Mouse (Mus musculus): ENCODE data around the gene 2210016L21Rik. TPM values are rescaled to one million over a fixed set of nuclear protein-coding genes. Genes with fewer than 3 reads are reported as not detected.

Gene 2210016L21Rik
- polyA plus RNA-seq, 1 experiment, result 17.9 TPM

DNA sequence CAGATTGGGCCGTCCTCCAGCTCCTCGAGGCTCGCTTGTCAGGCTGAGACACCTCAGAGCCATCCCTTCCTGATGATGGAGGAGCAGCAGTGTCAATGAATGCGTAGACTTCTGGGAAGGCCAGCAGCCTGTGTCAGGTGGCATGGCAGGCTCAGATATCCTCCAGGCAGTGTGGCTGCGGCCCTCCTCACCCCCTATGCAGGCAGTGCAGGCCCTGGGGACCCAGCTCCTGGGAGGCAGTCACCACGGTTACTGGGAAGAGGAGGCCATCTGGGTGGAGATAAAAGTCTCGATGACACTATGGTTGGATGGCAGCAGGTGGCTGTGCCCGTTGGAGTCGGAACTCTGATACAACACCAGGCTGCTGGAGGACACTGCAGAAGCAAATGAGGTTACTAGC is 7.9 kb downstream of the 2210016L21Rik start:
- WGBS, result 88% methylated on average over 9 of the region's 9 CpGs
- TF ChIP-seq CTCF (IDR thresholded peaks at IDR 0.05; ENCODE audit: extremely low read depth, insufficient read depth, insufficient read length, insufficient replicate concordance) (no peak), POLR2A (IDR thresholded peaks at IDR 0.05; ENCODE audit: low read depth, low read length) (no peak)

DNA sequence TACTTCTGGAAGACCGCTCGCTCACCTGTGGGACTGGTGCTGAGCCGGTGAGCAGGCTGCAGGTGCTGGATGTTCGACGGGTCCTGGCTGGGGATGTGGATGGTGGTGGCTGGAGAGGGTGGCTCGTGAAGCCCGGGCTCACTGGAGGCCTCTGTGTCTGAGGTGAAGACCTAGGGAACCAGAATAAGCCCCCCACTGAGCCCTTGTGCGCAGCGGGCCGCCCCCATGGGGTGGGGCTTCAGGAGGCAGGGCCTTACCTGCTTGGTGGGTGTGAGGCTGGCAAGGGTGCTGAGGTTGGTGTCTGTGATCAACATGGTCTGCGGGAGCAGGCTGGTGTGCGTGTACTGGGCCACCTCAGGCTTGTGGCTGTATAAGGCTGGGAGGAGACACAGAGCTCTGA is 8.7 kb downstream of the 2210016L21Rik start:
- H3K27me3 ChIP-seq (ENCODE audit: control insufficient read depth, insufficient read depth, low read length), result no peaks in the 10 kb centered on the region
- no peak overlapping the region for H3K27ac ChIP-seq (ENCODE audit: insufficient read depth, low read length)
- 88% methylated on average over 12 of the region's 12 CpGs for WGBS
- TF ChIP-seq POLR2A (IDR thresholded peaks at IDR 0.05; ENCODE audit: low read depth, low read length) (no peak), CTCF (IDR thresholded peaks at IDR 0.05; ENCODE audit: extremely low read depth, insufficient read depth, insufficient read length, insufficient replicate concordance) (no peak)
- DNase-seq (ENCODE audit: low read depth in 1 of 2, low spot score in 2 of 2), result no peak
- H3K36me3 ChIP-seq (ENCODE audit: control insufficient read depth, insufficient read depth, low read length), result peaks cover 32% of the 10 kb centered on the region
- H3K4me3 ChIP-seq (ENCODE audit: extremely low read depth, insufficient read depth, insufficient read length), result no peak overlapping the region
- H3K4me1 ChIP-seq (ENCODE audit: control insufficient read depth, insufficient read depth, insufficient read length), result no peaks in the 10 kb centered on the region

More for the DNA sequence above, 7.9 kb downstream of the 2210016L21Rik start:
- Histone ChIP-seq H3K4me3 (ENCODE audit: extremely low read depth, insufficient read depth, insufficient read length) (no peak overlapping the region), H3K4me1 (ENCODE audit: control insufficient read depth, insufficient read depth, insufficient read length) (no peaks in the 10 kb centered on the region), H3K27ac (ENCODE audit: insufficient read depth, low read length) (no peak overlapping the region), H3K36me3 (ENCODE audit: control insufficient read depth, insufficient read depth, low read length) (peaks cover 34% of the 10 kb centered on the region), H3K27me3 (ENCODE audit: control insufficient read depth, insufficient read depth, low read length) (no peaks in the 10 kb centered on the region)
- no peak for DNase-seq (ENCODE audit: low read depth in 1 of 2, low spot score in 2 of 2)

DNA sequence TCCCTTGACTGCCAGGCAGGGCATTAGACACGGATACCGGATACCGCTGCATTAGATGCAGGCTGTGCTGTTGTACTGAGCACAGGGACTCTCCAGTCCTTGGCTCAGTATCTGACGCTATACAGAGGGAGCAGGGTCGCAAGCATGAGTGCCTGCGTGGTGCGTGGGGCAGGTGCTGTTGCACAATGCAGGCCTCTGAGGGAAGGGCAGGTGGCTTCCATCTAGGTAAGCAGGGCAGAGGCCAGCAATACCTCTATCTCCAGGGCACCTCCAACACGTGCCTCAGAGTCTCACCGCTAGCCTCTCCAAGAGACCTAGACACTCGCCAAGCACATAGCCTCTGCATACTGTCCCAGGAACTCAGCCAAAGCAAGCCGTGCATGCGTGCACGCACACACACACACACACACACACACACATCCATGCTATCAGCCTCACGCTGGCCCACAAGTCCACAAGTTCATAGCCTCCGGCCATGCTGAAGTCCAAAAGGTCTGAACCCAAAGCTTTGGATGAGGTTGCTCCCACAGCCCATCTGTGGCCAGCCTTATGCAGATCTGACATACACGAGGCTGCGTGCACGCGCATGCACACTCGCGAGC is 9.4 kb downstream of the 2210016L21Rik start:
- no peak for TF ChIP-seq POLR2A (IDR thresholded peaks at IDR 0.05; ENCODE audit: low read depth, low read length)
- TF ChIP-seq CTCF (IDR thresholded peaks at IDR 0.05; ENCODE audit: extremely low read depth, insufficient read depth, insufficient read length, insufficient replicate concordance), result no peak
- peaks cover 27% of the 10 kb centered on the region for H3K36me3 ChIP-seq (ENCODE audit: control insufficient read depth, insufficient read depth, low read length)
- H3K4me3 ChIP-seq (ENCODE audit: extremely low read depth, insufficient read depth, insufficient read length), result no peak overlapping the region
- 86% methylated on average over 21 of the region's 21 CpGs for WGBS
- H3K4me1 ChIP-seq (ENCODE audit: control insufficient read depth, insufficient read depth, insufficient read length), result no peaks in the 10 kb centered on the region
- DNase-seq (ENCODE audit: low read depth in 1 of 2, low spot score in 2 of 2), result no peak
- H3K27me3 ChIP-seq (ENCODE audit: control insufficient read depth, insufficient read depth, low read length), result no peaks in the 10 kb centered on the region
- no peak overlapping the region for H3K27ac ChIP-seq (ENCODE audit: insufficient read depth, low read length)

DNA sequence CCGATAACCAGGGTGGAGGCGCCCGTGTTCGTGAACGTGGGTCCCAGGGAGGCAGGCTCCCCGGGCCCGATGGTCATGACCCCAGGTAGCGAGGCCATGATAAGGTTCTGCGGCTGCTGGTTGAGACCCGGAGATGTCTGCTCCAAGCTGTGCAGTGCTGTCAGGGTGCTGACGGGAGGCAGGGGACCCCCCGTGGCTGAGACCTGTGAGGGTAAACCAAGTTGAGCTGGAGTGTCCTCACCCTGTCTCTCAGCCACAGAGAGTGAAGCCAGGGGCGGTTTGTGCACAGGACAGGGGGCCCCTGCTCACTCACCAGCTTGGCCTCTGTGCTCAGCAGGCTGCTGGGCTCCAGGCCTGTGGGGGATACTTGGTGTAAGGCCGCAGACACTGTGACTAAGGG is 11.4 kb downstream of the 2210016L21Rik start:
- DNase-seq (ENCODE audit: low read depth in 1 of 2, low spot score in 2 of 2), result no peak
- 87% methylated on average over 14 of the region's 14 CpGs for WGBS
- H3K36me3 ChIP-seq (ENCODE audit: control insufficient read depth, insufficient read depth, low read length), result peaks cover 8% of the 10 kb centered on the region
- H3K27me3 ChIP-seq (ENCODE audit: control insufficient read depth, insufficient read depth, low read length), result no peaks in the 10 kb centered on the region
- H3K27ac ChIP-seq (ENCODE audit: insufficient read depth, low read length), result no peak overlapping the region
- no peak overlapping the region for H3K4me3 ChIP-seq (ENCODE audit: extremely low read depth, insufficient read depth, insufficient read length)
- H3K4me1 ChIP-seq (ENCODE audit: control insufficient read depth, insufficient read depth, insufficient read length), result no peaks in the 10 kb centered on the region
- TF ChIP-seq POLR2A (IDR thresholded peaks at IDR 0.05; ENCODE audit: low read depth, low read length) (no peak), CTCF (IDR thresholded peaks at IDR 0.05; ENCODE audit: extremely low read depth, insufficient read depth, insufficient read length, insufficient replicate concordance) (no peak)

DNA sequence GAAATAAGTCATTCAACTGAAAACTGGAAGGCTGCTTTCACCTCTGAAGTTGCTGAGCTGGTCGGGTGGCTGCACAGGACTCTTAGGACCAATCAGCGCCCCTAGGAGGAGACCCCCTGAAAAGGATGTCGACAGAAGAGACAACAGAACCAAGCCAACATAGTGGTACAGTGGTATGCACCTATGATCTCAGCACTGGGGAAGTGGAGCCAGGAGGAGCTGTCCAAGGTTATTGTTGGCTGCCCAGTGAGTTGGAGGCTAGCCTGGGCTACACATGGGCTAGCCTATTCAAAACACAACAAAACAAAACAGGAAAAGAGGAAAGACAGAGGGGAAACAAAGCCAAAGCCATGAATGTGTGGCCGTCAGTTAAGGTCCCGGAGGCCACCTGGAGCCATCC is 16.1 kb downstream of the 2210016L21Rik start:
- H3K27ac ChIP-seq (ENCODE audit: insufficient read depth, low read length), result no peak overlapping the region
- TF ChIP-seq POLR2A (IDR thresholded peaks at IDR 0.05; ENCODE audit: low read depth, low read length) (no peak), CTCF (IDR thresholded peaks at IDR 0.05; ENCODE audit: extremely low read depth, insufficient read depth, insufficient read length, insufficient replicate concordance) (no peak)
- no peaks in the 10 kb centered on the region for H3K4me1 ChIP-seq (ENCODE audit: control insufficient read depth, insufficient read depth, insufficient read length)
- 86% methylated on average over 5 of the region's 5 CpGs for WGBS
- no peaks in the 10 kb centered on the region for H3K27me3 ChIP-seq (ENCODE audit: control insufficient read depth, insufficient read depth, low read length)
- no peaks in the 10 kb centered on the region for H3K36me3 ChIP-seq (ENCODE audit: control insufficient read depth, insufficient read depth, low read length)
- H3K4me3 ChIP-seq (ENCODE audit: extremely low read depth, insufficient read depth, insufficient read length), result no peak overlapping the region
- no peak for DNase-seq (ENCODE audit: low read depth in 1 of 2, low spot score in 2 of 2)

GRCm38 (mm10) chr5:114961590-114962360 is 19.8 kb downstream of the 2210016L21Rik start:
- Histone ChIP-seq H3K27ac (ENCODE audit: insufficient read depth, low read length) (no peak overlapping the region), H3K36me3 (ENCODE audit: control insufficient read depth, insufficient read depth, low read length) (no peaks in the 10 kb centered on the region), H3K4me3 (ENCODE audit: extremely low read depth, insufficient read depth, insufficient read length) (no peak overlapping the region), H3K4me1 (ENCODE audit: control insufficient read depth, insufficient read depth, insufficient read length) (no peaks in the 10 kb centered on the region), H3K27me3 (ENCODE audit: control insufficient read depth, insufficient read depth, low read length) (no peaks in the 10 kb centered on the region)
- TF ChIP-seq POLR2A (IDR thresholded peaks at IDR 0.05; ENCODE audit: low read depth, low read length) (no peak), CTCF (IDR thresholded peaks at IDR 0.05; ENCODE audit: extremely low read depth, insufficient read depth, insufficient read length, insufficient replicate concordance) (no peak)
- DNase-seq (ENCODE audit: low read depth in 1 of 2, low spot score in 2 of 2), result no peak
- 84% methylated on average over 4 of the region's 4 CpGs for WGBS

All from spleen, adult 2 months (tissue).